Mouse (Mus musculus) heart, adult 2 months (tissue): ENCODE results near the gene Cyb561a3. TPM values are rescaled to one million over a fixed set of nuclear protein-coding genes. Genes with fewer than 3 reads are reported as not detected.

ENCODE experiments used
- DNase-seq, 2 experiments: peaks; one replicate each; pipeline ENCODE4 v3.0.0; 2021
- H3K27ac ChIP-seq: fragments of 200-600 bp; 2 replicates; pipeline ENCODE4 v1.8.1; 2022
- H3K27me3 ChIP-seq: fragments of 200-500 bp; 2 replicates; pipeline ENCODE4 v1.6.1; 2012; ENCODE audit warnings: mild to moderate bottlenecking, low read length, inconsistent platforms, mixed read lengths; ENCODE audit not compliant: control insufficient read depth, insufficient read depth
- H3K36me3 ChIP-seq: fragments of 200-500 bp; 2 replicates; pipeline ENCODE4 v1.6.1; 2012; ENCODE audit warnings: low read length, inconsistent platforms; ENCODE audit not compliant: control insufficient read depth, insufficient read depth
- H3K4me1 ChIP-seq: fragments of 200-500 bp; 2 replicates; pipeline ENCODE4 v1.6.1; 2011; ENCODE audit warnings: low read length; ENCODE audit not compliant: control insufficient read depth, insufficient read depth
- H3K4me3 ChIP-seq: fragments of 200-600 bp; 2 replicates; pipeline ENCODE4 v1.8.1; 2022
- H3K79me2 ChIP-seq: fragments of 200-500 bp; replicated peaks from 2 replicates; pipeline ENCODE4 v1.6.1; 2012; ENCODE audit warnings: mild to moderate bottlenecking, inconsistent platforms, low read length, moderate library complexity, mixed read lengths; ENCODE audit not compliant: control insufficient read depth, insufficient read depth
- H3K9ac ChIP-seq: fragments of 200-500 bp; 2 replicates; pipeline ENCODE4 v1.6.1; 2012; ENCODE audit warnings: low read depth, mild to moderate bottlenecking, control low read depth, inconsistent platforms, low read length, mixed read lengths
- CTCF ChIP-seq: fragments of 200-600 bp; IDR thresholded peaks from 2 replicates; pipeline ENCODE4 v1.8.1; 2022; ENCODE audit warnings: antibody characterized with exemption, mild to moderate bottlenecking, moderate library complexity
- EP300 ChIP-seq: fragments of 200-500 bp; IDR thresholded peaks from 2 replicates; pipeline ENCODE4 v1.6.1; 2011; ENCODE audit warnings: low read depth, low read length, control low read depth; ENCODE audit not compliant: insufficient read depth
- POLR2A ChIP-seq: fragments of 200-500 bp; IDR thresholded peaks from 2 replicates; pipeline ENCODE4 v1.6.1; 2011; ENCODE audit warnings: mild to moderate bottlenecking, low read depth, low read length, control low read depth; ENCODE audit not compliant: insufficient read depth
- WGBS: fragments of 180-500 bp; shearing (Covaris S2); methylation state at CpG from one replicate; pipeline ENCODE4 v1.1.7; 2018; 5-methylcytosine and 5-hydroxymethylcytosine counted together
- intact Hi-C: fragments of 180-260 bp; cut with DNase I; formaldehyde crosslinking; loops from one replicate; pipeline ENCODE4 v1.15.1; 2025
- polyA plus RNA-seq: library from polyadenylated mRNA; depleted of rRNA; stranded (reverse); fragments of >200 nt; gene quantifications from 2 replicates; pipeline ENCODE4 v1.2.3, GENCODE M21; 2012; rRNA removed
- total RNA-seq, 2 experiments: library from RNA; stranded (reverse); gene quantifications; 2 replicates each; pipeline ENCODE4 v1.2.3; 2021

Cyb561a3 gene
- total and polyA plus RNA-seq, 3 experiments = 11.3 to 24.3 (median 11.3) TPM

DNA sequence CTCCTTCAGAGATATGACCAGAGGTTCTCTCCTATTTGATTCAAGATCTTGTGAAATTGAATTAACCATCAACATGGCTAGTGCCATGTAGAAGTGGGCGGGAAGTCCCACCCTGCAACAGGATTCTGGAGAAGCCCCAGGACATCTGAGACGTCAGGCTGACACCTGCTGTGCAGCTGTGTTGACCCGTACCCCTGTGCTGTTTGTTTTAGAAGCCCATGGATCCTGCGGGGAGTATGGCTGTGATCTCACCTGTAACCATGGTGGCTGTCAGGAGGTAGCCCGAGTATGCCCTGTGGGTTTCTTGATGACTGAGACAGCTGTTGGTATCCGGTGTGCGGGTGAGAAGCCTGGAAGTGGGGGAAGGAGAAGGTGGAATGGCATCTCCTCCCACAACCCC lies 60.9 kb downstream of the Cyb561a3 start:
- TF ChIP-seq EP300 (no peak), CTCF (no peak), POLR2A (no peak)

DNA sequence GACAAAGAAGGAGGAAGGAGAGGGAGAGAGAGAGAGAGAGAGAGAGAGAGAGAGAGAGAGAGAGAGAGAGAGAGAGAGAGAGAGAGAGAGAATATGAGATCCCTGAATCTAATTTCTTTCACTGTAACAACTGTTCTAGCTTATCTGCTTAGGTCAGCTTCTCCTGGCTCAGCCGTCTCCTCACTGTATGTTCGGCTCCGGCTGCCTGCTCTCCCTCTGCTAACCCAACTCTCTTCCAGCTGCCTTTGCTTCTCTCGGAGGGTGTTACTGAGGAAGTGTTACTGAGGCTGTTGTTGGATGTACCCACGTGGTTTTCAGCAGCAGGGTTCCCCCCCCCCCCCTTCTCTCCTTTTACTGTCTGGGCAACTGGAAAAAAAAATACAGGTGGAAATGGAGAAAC lies 63.1 kb downstream of the Cyb561a3 start:
- no peaks in the 10 kb centered on the region for H3K36me3 ChIP-seq
- 5% methylated on average over 5 of the region's 5 CpGs for WGBS

More for the DNA sequence above, 60.9 kb downstream of the Cyb561a3 start:
- H3K36me3 ChIP-seq = no peaks in the 10 kb centered on the region
- no peak overlapping the region for H3K4me3 ChIP-seq
- H3K27me3 ChIP-seq = no peaks in the 10 kb centered on the region; the same call in 1 of the 2 replicates
- intact Hi-C loops = no loop called here
- WGBS = 56% methylated on average over 7 of the region's 7 CpGs
- H3K9ac ChIP-seq = no peak overlapping the region
- DNase-seq = no peak
- H3K4me1 ChIP-seq = no peaks in the 10 kb centered on the region
- H3K27ac ChIP-seq = no peak overlapping the region
- no peaks in the 10 kb centered on the region for H3K79me2 ChIP-seq

DNA sequence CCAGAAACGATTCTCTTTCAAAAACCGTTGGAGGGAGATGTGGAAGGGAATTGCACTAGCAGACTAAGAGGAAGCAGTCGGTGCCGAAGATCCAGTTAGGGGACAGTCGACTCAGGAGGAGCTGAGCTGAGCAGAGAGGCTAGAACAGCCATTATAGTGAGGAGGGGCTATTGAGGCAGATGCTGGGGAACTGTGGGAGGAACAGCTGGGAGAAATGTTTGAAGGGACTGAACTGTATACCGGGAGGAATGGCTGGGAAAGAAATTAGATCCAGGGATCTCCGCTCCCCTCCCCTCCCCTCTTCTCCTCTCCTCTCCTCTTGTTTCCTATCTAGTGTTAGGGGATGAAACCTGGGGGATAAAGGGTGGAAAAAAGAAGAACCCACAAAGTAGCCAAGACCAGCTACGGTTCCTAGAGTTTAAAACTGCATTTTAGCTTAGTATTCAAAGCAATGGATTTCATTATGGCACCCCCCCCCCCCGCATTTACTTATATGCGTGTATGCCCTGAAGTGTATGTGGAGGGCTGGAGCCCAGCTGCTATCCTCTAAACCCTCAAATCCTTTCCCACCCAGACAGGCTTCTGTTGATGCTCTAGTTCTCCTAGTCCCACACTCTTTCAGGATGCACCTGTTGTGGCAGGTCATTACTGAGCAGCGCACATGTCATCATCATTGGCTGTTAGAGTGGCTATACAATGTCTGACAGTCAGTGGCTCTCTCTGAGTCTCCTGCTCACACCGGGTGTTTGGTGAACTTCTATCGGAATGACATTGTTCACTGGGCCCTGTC lies 63.8 kb downstream of the Cyb561a3 start:
- H3K27ac ChIP-seq = no peak overlapping the region
- H3K4me1 ChIP-seq = no peaks in the 10 kb centered on the region
- H3K4me3 ChIP-seq = no peak overlapping the region
- 47% methylated on average over 13 of the region's 13 CpGs for WGBS
- no peaks in the 10 kb centered on the region for H3K79me2 ChIP-seq
- intact Hi-C loops = no loop called here
- H3K27me3 ChIP-seq = no peaks in the 10 kb centered on the region
- DNase-seq = no peak
- TF ChIP-seq POLR2A (no peak), CTCF (no peak), EP300 (no peak)
- no peaks in the 10 kb centered on the region for H3K36me3 ChIP-seq
- H3K9ac ChIP-seq = no peak overlapping the region

More for the DNA sequence above, 63.1 kb downstream of the Cyb561a3 start:
- no peaks in the 10 kb centered on the region for H3K27me3 ChIP-seq
- H3K4me1 ChIP-seq = no peaks in the 10 kb centered on the region
- no peak for DNase-seq
- H3K9ac ChIP-seq = no peak overlapping the region
- no peak overlapping the region for H3K4me3 ChIP-seq
- intact Hi-C loops = no loop called here
- no peaks in the 10 kb centered on the region for H3K79me2 ChIP-seq
- H3K27ac ChIP-seq = no peak overlapping the region
- TF ChIP-seq EP300 (no peak), CTCF (no peak), POLR2A (no peak)

Other genes with a start within 250 kb of the Cyb561a3 start
- gene Syt7, start 188.1 kb upstream of the Cyb561a3 start, total RNA-seq = 10 to 100 TPM; 35.7 to 38.6 TPM
- 17.6 and 20.1 TPM in 2 replicates for gene Syt7, start 188.1 kb upstream of the Cyb561a3 start, polyA plus RNA-seq
- gene Lrrc10b, start 119.7 kb upstream of the Cyb561a3 start, total RNA-seq = 1 to 10 TPM; 1.7 to 2.3 TPM
- 0.12 and 1.2 TPM in 2 replicates for gene Lrrc10b, start 119.7 kb upstream of the Cyb561a3 start, polyA plus RNA-seq
- gene Ppp1r32, start 94.2 kb upstream of the Cyb561a3 start, total RNA-seq = under 1 TPM; 0.16 to 0.29 TPM
- gene Ppp1r32, start 94.2 kb upstream of the Cyb561a3 start, polyA plus RNA-seq = 0.20 and 1.1 TPM in 2 replicates
- gene Cpsf7, start 51.9 kb upstream of the Cyb561a3 start, total RNA-seq = 10 to 100 TPM; 23.8 to 25.2 TPM
- gene Cpsf7, start 51.9 kb upstream of the Cyb561a3 start, polyA plus RNA-seq = 20.6 and 37.7 TPM in 2 replicates
- 10 to 100 TPM; 65.5 to 77.9 TPM for gene Sdhaf2, start 51.0 kb upstream of the Cyb561a3 start, total RNA-seq
- 45.7 and 74.6 TPM in 2 replicates for gene Sdhaf2, start 51.0 kb upstream of the Cyb561a3 start, polyA plus RNA-seq
- 1 to 10 TPM; 5.5 to 5.8 TPM for gene Tmem216, start 20.9 kb upstream of the Cyb561a3 start, total RNA-seq
- 13.0 and 19.2 TPM in 2 replicates for gene Tmem216, start 20.9 kb upstream of the Cyb561a3 start, polyA plus RNA-seq
- gene Tmem138, start 190 bp downstream of the Cyb561a3 start, total RNA-seq = 1 to 10 TPM; 1.9 to 2.7 TPM
- gene Tmem138, start 190 bp downstream of the Cyb561a3 start, polyA plus RNA-seq = 6.2 and 6.7 TPM in 2 replicates
- 100 to 1,000 TPM; 133 to 153 TPM for gene Ddb1, start 28.2 kb downstream of the Cyb561a3 start, total RNA-seq
- gene Ddb1, start 28.2 kb downstream of the Cyb561a3 start, polyA plus RNA-seq = 71.1 and 114 TPM in 2 replicates
- gene Tkfc, start 28.5 kb downstream of the Cyb561a3 start, total RNA-seq = 1 to 10 TPM; 8.2 to 9.6 TPM
- gene Tkfc, start 28.5 kb downstream of the Cyb561a3 start, polyA plus RNA-seq = 7.4 and 9.1 TPM in 2 replicates
- not detected for gene Vwce, start 57.0 kb downstream of the Cyb561a3 start, total RNA-seq
- not detected in 2 replicates for gene Vwce, start 57.0 kb downstream of the Cyb561a3 start, polyA plus RNA-seq
- not detected for gene Pga5, start 100.9 kb downstream of the Cyb561a3 start, total RNA-seq
- not detected in 2 replicates for gene Pga5, start 100.9 kb downstream of the Cyb561a3 start, polyA plus RNA-seq
- gene Vps37c, start 111.6 kb downstream of the Cyb561a3 start, total RNA-seq = 10 to 100 TPM; 18.6 to 20.7 TPM
- 23.7 and 24.6 TPM in 2 replicates for gene Vps37c, start 111.6 kb downstream of the Cyb561a3 start, polyA plus RNA-seq
- gene Cd5, start 161.8 kb downstream of the Cyb561a3 start, total RNA-seq = under 1 TPM; 0.11 to 0.26 TPM
- gene Cd5, start 161.8 kb downstream of the Cyb561a3 start, polyA plus RNA-seq = 0.35 and 0.80 TPM in 2 replicates